Mouse (Mus musculus): Measurements from ENCODE around the gene Rin2. TPM values are rescaled to one million over a fixed set of nuclear protein-coding genes. Genes with fewer than 3 reads are reported as not detected.
A peak's percentile ranks its signal among the peaks of the same experiment; 100 is the strongest.

The Rin2 gene
- total RNA-seq, 2 experiments from 2014 or later, result 18.4 to 23.2 TPM

DNA sequence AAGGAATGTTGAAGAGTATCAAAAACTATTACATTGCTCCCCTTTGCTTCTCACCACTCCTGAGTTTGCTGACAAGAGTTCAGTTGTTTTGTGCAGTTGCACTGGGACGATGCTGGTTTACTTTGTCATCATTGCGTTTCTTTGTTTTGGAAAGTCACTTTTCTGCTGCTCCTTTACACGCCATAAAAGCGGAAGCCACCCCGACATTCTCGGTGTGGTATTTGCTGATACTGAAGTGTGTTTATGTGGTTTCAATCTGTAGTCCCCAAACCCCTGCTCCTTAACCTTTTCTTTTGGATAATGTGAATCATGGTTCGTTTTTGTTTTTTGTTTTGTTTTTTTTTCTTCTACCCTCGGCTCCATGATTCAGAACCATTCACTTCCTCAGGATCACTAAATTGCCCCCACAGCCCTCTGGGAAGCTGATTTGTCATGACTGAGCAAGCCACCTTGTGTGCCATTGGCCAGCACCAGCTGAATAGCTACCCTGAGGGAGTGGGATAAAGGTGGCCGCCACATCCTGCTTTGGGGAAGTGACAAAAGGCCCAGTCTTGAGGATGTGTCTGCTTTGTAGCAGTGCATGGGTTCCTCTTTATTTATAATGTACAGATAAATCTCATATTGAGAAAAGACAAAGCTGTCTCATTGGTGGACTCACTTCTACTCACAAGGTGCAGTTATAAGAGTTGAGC lies 55.3 kb downstream of the Rin2 start:
- no peak for DNase-seq (ENCODE audit: low spot score in 2 of 2)

DNA sequence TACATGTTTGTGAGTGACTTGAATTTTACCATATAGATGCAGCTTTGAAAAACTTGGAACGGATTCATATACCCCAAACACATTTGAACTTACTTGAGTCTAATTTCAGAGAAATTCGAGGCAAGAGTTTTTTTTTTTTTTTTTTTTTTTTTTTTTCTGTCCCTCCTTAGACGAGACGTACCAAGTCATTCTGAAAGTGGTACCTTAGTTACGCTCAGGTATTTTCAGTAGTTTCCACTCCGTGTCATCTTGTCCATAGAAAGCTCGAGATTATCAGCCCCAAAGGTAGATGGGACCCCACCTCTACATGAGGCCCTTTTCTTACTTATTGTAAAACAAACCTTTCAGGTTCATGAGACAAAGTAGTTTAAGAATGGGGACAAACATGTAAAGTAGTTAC lies 55.9 kb downstream of the Rin2 start:
- no peak for DNase-seq (ENCODE audit: low spot score in 2 of 2)

DNA sequence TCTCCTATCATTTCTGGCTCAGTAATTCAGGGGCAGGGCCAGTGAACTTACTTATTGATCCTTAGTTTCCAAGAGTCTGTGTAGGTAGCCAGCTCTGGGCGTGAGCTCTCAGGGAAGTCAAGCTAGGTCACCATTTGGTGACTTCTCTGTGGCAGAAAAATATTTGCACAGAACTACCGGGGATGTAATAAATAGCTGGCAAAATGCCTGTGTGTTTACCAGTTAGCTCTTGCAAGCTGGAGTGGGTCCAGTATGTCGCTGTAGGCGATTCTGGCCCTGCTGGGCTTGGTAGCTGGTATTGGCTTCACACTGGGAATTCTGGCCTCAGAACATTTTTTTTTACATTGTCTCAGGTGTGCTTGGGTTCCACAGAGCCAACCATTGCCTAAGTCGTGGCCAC lies 60.1 kb downstream of the Rin2 start:
- DNase-seq (ENCODE audit: low spot score in 2 of 2), result no peak

DNA sequence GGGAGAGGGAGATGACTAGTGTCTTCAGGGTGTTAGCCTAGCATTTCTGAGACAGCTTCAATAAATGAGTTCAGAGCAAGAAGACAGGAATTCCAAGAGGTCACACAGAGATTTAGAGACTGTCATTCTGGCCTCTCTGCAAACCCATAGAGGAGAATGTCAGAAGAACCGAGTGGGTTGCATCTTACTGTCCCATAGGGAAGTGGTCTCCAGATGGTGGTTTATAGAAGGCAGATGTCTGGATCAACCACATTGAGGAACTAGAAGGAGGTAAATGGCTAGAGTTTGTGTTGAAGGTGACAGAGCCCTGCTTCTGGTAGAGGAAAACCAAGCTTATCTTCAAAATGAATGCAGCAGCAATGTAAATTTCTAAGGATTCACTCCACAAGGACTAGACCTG lies 61.5 kb downstream of the Rin2 start:
- no peak for DNase-seq (ENCODE audit: low spot score in 2 of 2)

DNA sequence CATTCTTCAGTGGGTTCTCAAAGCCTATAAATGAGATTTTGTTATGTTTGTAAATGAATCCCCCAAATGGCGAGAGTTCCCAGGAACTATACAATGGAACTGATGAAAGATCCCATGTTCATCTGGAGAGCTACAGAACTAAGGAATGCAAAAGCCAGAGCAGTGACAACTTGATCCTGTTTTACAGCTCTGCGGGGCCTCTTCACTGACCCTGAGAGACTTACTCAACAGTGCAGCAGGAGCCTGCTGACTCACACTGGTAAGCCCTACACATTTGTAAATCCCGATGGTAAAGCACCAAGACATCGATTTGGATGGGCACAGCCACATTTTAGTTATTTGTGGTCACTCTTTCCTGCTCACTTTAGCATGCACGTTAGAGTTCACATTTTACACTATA lies 62.2 kb downstream of the Rin2 start:
- DNase-seq (ENCODE audit: low spot score in 2 of 2), result no peak

DNA sequence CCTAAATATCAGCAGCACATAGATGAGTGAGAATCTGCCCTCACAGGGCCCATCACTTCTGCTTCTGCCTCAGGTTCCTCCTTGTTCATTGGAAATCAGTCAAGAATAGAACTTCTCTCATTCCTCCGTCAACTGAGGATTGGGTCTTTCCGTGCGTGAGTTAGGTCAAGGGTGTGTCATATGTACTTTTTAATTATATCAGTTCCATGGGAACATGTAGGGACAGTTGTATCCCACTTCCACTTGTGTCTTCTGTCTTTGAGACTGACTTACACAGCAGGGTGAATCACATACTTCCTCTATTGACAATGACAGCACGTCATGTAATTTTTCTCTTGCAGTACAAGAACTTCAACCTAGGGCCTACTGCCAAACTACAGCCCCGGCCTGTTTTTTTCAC lies 65.7 kb downstream of the Rin2 start:
- DNase-seq (ENCODE audit: low spot score in 2 of 2), result no peak

DNA sequence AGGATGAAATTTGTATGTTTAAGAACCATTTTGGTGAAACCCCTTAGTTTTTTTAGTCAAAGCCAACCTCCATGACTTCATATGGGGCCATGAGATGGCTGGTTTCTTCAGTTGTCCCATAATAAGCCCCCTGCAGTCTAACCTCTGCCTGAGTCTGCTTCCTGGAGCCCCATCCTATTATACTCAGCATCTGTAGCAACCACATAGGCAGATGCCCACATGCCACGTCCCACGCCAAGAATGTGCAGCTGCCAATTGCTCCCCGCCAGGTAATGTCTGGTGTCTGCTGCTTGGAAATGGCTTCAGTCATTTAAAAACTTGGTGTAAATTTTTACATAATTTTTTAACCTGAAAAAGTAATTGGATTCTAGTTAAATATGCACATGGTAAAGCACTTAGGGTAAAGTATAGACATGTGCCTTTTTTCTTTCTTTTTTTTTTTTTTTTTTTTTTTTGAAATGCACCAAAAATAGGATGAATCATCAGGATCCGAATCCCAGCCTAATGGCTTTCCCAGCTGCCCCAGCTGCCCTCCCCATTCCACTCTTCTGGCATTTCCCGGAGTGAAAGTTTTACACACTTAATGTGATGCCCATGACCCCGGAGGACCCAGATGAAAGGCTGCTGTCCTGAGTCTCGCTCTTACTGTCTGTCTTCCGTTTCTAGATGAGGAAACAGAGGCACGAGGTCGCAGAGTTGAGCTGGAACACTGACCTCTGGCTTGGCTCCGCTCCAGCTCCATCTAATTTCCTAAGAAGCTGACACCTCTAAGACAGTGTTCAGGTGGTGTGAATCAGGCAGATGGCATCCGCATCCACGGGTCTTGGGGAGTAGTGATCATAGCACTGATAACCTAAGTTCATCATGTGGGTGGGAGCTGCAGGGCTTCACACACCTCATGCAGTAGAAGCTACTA lies 68.0 kb downstream of the Rin2 start:
- no peak for DNase-seq (ENCODE audit: low spot score in 2 of 2)

DNA sequence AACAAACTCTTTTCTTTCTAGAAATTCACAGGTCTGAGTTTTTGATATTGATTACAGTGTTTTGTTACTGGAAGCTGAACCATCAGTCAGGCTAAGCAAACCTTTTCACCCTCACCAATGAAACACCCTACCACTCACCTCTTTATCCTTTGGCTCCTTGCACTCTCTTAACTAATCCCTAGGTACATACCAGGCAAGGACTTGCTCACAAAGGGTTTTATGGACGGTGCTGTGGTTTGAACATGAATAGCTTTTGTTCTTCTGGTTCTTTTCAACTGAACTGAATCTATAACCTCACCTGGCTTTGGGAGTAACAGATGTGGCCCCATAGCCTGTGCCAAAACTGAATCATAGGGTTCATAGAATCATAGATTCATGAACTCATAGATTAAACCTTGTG lies 71.4 kb downstream of the Rin2 start:
- DNase-seq (ENCODE audit: low spot score in 2 of 2), result no peak

DNA sequence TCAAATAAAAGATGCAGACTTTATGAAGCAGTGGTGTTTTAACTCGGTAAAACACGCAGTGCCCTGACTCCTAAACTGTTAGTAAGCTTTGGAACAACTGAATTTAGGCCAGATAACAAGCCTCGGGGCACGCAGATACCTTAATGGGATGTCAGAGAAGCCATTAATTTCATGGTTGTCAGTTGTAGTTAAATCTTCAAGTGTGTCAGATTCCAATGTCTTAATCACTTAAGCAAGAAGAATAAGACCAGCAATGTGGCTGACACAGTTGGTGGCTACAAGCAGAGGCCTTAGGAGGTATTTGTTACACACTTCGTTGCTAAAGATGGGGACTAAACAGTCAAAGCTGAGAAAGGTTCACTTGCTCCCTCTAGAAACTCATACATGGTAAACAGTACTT lies 74.6 kb downstream of the Rin2 start:
- DNase-seq (ENCODE audit: low spot score in 2 of 2), result no peak

DNA sequence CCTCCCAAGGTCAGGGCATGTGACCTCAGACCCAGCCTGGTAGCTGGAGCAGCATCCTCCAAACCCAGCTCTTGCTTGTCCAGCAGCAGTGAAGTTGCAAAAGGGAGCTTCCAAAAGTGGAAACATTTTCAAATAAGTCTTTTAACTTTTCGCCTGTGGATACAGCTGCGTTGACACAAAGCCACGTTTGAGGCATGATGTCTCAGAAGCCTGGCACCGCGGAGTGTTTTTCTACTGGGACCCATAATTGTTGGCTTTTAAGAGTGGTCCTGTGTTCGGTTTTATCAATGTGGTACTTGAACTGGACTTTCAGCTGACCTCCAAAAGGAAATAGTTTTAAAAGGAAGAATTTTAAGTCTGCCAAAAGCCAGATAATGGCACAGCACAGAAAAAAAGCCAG lies 77.6 kb downstream of the Rin2 start:
- no peak for DNase-seq (ENCODE audit: low spot score in 2 of 2)

DNA sequence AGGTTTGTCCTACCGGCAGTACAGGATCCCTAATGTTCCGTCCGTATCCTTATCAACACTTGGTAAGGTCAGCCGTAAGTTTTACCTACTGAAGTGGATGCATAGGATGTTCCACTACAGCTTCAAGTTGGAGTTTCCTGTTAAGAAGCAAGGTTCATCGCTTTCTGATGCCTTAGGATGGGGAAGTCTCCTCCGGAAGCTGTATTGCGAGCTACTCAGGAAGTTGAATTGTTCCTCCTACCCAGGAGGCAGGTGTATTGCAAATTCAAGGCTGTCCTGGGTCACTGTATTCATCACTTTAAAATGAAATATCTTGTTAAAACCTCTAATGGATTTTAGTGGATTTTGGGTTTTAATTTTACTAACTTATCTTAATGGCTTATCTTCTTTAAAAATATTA lies 79.0 kb downstream of the Rin2 start:
- DNase-seq (ENCODE audit: low spot score in 2 of 2), result no peak

DNA sequence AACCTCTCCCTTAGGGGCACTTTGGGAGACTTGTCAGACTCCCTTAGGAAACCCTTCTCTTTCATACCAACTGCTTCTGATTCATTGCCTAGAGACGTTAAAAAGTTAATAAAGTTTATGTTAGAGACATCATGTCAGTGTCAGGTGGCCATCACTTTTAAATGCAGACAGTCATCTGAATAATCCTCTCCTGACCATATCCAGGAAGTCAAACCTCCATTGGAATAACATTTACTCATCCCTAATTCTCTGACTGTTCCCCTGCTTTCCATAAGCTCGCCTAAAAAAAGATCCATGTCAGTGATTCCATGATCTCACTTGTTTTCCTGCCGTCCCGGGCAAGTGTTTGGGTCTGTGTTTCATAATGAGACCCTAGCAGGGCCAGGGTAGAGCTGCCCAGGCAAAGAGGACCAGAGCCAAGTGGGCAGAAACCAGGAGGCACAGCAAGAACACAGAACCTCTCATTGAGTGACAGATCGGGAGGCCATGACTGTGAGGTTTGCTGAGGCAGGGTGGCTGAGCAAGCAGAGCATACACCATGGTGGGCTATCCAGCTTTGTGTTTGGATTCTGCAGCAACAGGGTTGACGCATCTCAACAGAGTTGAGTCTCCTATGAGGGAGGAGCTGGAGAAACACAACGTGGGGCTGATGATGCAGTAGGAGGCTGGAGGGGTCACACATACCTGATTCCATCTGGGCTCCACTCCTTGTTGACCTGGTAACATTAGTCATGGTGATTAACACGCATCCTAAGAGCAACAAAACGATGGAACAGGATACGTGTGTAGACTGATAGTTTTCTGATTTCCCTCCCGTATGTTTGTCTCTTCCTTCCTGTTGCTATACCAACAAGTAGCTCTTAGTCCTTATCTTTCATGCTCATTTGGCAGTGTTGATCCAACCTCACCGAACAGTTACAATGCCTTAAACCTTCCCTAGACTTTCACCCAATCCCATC lies 81.1 kb downstream of the Rin2 start:
- DNase-seq (ENCODE audit: low spot score in 2 of 2), result no peak

DNA sequence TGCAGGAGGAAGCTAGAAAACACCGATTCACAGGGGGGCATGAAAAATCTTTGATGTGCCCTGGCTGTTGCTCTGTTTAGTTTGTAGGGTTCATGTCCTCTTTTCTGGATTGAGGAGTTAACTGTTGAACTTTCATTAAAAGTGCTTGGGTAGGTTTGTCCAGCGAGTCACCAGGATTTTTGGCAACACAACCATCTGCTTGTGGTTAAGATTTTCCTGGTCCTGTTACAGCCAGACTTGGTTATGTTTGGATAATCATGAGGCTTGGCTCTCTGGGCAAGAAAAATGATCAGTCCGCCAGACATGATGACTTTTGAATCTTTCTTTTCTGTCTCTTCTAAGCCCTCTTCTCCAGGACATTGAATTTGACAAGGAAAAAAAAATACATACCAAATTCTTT lies 85.1 kb downstream of the Rin2 start:
- no peak for DNase-seq (ENCODE audit: low spot score in 2 of 2)

DNA sequence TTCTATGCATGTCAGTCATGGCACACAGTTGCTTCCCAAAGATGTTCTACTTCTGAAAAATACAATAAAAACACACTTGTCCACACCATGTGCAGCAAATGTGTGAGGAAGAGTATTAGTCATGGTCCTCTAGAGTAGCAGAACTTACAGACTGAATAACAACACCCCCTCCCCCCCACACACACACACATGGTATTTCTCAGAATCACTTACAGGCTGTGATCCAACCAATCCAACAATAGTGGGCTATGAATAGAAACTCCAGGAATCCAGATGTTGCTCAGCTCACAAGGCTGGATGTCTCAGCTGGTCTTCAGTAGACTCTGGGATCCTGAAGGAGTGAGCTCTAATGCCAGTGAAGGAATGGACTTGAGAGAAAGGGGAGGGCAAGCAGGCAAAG lies 86.4 kb downstream of the Rin2 start:
- DNase-seq (ENCODE audit: low spot score in 2 of 2), result no peak

DNA sequence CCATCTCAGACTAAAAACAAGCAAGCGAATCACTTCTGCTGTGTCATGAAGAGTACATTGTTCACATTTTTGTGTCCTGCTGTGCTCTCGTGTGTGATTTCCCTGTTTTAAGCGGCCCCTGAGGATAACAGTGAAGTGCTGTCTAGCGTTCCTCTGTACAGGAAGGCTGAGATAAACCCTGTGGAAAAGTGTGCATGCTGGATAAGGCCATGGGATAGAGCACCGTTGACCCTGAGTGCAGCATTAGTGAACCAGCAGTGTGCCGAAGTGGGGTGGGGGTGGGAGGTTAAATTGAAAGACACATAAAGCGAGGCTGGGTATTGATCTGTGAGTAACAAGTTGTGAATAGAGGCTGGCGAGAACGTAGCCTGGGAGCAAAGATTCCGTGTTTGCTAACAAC lies 94.9 kb downstream of the Rin2 start:
- DNase-seq (ENCODE audit: low spot score in 2 of 2), result no peak

DNA sequence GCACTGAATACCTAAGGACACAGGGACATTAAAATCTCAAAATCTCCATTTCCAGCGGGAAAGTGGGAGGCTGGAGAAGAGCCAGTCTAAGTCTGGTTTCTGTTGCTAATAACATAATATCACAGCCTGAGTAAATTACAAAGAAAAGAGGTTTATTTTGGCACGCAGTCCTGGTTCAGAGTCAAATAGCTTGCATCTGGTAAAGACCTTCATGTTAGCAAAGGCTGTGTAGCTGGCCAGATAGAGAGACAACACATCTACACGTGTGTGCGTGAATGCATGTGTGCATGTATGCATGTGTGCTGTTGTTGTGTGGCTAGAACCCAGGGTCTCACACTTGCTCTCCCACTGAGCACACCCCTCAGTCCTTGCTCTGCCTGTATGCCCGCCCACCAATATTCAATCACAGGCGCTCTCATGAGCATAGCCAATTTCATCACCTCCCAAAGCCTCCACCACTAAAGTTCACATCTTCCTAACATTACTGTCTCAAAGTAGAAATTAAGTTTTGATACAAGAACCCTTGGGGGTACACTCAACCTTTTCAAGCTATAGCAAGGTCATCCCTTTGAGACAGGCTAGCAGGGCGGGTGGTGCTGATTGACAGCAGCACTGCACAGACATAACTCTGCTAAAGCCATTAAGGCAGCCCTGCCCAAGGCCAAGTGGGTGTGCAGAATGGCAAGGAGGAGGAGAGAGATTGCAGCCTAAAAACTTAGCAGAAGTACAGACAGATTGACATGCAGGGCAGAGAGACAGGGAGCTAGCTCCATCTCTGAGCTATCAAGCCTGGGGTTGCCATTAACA lies 95.9 kb downstream of the Rin2 start:
- no peak for DNase-seq (ENCODE audit: low spot score in 2 of 2)

DNA sequence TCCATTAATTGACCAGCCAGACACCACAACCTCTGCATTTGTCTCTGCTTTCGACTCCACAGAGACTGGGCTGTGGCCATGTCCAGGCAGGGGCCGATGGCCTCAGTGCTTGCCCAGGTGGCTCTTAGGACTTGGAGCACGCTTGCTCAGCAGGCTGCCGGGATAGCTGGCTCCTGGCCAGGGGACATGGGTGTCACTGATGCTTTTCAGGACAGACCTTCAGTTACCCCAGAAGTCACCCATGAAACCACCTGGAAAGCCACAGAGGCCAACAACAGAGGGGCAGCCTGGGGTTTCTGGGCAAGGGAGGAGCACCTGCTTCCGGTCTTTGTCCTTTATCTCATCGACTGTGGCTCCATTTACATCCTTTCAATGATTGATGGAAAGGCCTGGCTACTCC lies 108.2 kb downstream of the Rin2 start:
- DNase-seq (ENCODE audit: low spot score in 2 of 2), result no peak

DNA sequence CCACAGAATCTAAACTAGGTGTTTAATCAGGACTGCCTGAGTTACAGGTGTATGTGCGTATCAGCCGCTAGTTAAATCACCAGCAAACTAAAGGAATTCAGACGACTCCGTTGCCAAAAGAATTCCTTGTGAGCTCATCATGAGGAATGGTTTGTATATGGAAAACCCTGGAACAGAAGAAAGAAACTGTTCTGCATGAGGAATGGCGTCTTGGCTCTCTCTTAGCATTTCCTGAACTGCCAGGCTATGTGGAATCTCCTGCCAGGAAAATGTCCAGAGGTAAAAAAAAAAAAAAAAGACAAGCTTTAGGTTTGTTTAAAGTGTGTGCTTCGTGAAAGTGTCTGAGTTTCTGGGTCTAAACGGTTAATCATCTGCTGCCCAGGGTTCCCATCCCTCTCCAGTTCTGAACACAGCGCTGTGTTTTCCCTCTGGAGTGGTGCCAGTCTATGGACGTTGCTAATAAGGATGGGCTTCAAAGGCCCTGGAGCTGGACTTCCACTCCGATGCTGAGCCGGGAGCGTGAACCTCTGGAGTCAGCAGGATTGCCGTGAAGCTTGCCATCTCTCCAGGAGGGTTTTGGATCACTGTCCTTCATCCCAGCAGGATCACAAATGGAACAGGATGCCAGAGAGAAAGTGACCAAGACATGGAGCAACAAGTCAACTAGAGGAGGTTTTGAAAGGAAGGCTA lies 109.4 kb downstream of the Rin2 start:
- DNase-seq (ENCODE audit: low spot score in 2 of 2), result peak; percentile 32 to 47

DNA sequence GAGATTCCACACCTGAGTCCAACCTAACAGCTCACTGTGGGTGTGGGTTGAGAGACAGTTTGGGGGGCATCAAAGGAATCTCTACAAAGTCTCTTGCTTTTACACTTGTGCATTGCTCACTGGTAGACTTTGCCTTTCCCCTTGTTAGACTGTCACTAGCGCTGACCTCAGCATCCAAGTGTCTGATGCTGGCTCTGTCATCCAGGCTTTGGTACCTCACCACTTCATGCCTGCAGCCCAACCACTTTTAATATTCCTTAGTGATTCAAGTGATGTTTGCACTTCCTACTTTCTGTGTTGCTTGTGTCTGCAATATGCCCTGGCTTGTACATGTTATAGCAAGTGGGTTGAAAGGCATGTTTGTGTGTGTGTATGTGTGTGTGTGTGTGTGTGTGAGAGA lies 109.9 kb downstream of the Rin2 start:
- DNase-seq (ENCODE audit: low spot score in 2 of 2), result no peak
